Mouse (Mus musculus): ENCODE measurements at regions not wholly inside any gene's neighbourhood (a gene's known extent, or its start where the extent isn't known, plus 50 kb on each side); places are given as distances from the start of the nearest gene placed in this dataset.

- TF ChIP-seq POLR2A (IDR thresholded peaks at IDR 0.05; ENCODE audit: borderline replicate concordance, extremely low read depth, insufficient read depth, insufficient read length, poor library complexity, severe bottlenecking) (no peak), CTCF (IDR thresholded peaks at IDR 0.05; ENCODE audit: borderline replicate concordance, extremely low read depth, insufficient read depth, insufficient read length) (no peak)
These were observed 147.5 kb upstream of the Spred2 start for GRCm38 (mm10) chr11:19776473-19777200.

Data from brain, embryonic 14.5 days (tissue).